8 mouse cellular contexts compared by ENCODE assay signal in the genomic region with DNA sequence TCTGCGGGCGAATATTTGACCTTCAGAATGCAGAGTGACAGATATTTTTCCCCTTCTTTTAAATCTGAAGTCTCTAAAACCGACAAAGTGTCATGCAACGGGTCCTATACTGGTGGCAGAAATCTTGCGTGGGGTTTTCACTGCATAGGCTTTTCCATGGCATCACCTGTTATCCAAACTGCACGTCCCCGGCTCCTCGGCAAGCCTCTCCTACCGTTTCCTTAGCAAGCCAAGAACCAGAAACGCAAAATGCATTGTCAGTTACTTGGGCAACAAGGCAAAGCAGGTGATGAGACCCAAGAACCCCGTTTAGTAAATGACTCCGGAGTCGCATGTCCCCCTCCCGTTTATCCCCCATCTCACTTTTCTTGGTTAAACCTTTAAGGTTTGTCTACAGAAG. TPM values are rescaled to one million over a fixed set of nuclear protein-coding genes. Genes with fewer than 3 reads are reported as not detected.
DNase-seq lines count a peak whose midpoint lies in the region; ATAC-seq and TF ChIP-seq lines count a peak whose summit lies in the region.

No protein-coding gene starts in this region.

- H3K4me1 ChIP-seq in heart, embryonic 16.5 days (ENCODE audit: control insufficient read depth, insufficient read depth, low read length) = peaks cover 20% of the 10 kb centered on the region
- H3K4me1 ChIP-seq in ES-Bruce4 (ENCODE audit: control insufficient read depth, insufficient read depth, low read length) = peaks cover 1% of the 10 kb centered on the region
- peaks cover 29% of the 10 kb centered on the region for H3K4me1 ChIP-seq in liver, embryonic 11.5 days (replicated peaks; ENCODE audit: control insufficient read depth, insufficient read depth, low read length)

- intact Hi-C loops in heart, postnatal 36 days (cut with DNase I) = loop anchor here (2.0 kb wide), 2 partner anchors 44 to 74 kb away; no protein-coding TSS in a partner anchor
- intact Hi-C loops in left cerebral cortex, postnatal 4 days (cut with DNase I) = no loop called here

- WGBS in heart, embryonic 16.5 days = 4% methylated on average over 14 of the region's 14 CpGs
- 6% methylated on average over 14 of the region's 14 CpGs for WGBS in liver, embryonic 11.5 days

- H3K4me3 ChIP-seq in heart, embryonic 16.5 days (ENCODE audit: low read length) = peak overlapping the region; percentile 86
- H3K4me3 ChIP-seq in ES-Bruce4 (ENCODE audit: low read depth, low read length) = peak overlapping the region; percentile 91
- peak overlapping the region; percentile 87 for H3K4me3 ChIP-seq in liver, embryonic 11.5 days (ENCODE audit: low read depth, low read length)

- H3K36me3 ChIP-seq in heart, embryonic 16.5 days (ENCODE audit: control insufficient read depth, insufficient read depth) = no peaks in the 10 kb centered on the region
- no peaks in the 10 kb centered on the region for H3K36me3 ChIP-seq in ES-Bruce4 (ENCODE audit: control insufficient read depth, insufficient read depth, low read length, poor library complexity, severe bottlenecking)
- H3K36me3 ChIP-seq in liver, embryonic 11.5 days (ENCODE audit: control insufficient read depth, insufficient read depth, low read length) = no peaks in the 10 kb centered on the region

- DNase-seq in heart, postnatal 36 days = no peak
- DNase-seq in liver, embryonic 11.5 days (ENCODE audit: low spot score) = peak; percentile 45
- no peak for DNase-seq in gastrocnemius, adult 18-20 months (ENCODE audit: low spot score)
- DNase-seq in embryo, embryonic 10 days (ENCODE audit: low spot score) = no peak
- no peak for DNase-seq in left cerebral cortex, postnatal 4 days

- no peak for TF ChIP-seq EP300 in ES-Bruce4 (IDR thresholded peaks at IDR 0.05; ENCODE audit: insufficient read depth, low read depth, low read length)

- no peaks in the 10 kb centered on the region for H3K27me3 ChIP-seq in heart, embryonic 16.5 days (ENCODE audit: control insufficient read depth, insufficient read depth, low read length)
- no peaks in the 10 kb centered on the region for H3K27me3 ChIP-seq in ES-Bruce4 (ENCODE audit: control insufficient read depth, insufficient read depth, low read length, poor library complexity, severe bottlenecking)
- H3K27me3 ChIP-seq in liver, embryonic 11.5 days (replicated peaks; ENCODE audit: control insufficient read depth, insufficient read depth, low read length) = no peaks in the 10 kb centered on the region

- peak overlapping the region; percentile 89 for H3K9ac ChIP-seq in heart, embryonic 16.5 days (ENCODE audit: low read length)
- H3K9ac ChIP-seq in ES-Bruce4 (ENCODE audit: low read depth, poor library complexity, severe bottlenecking) = peak overlapping the region; percentile 87
- H3K9ac ChIP-seq in liver, embryonic 11.5 days (ENCODE audit: low read depth, low read length) = peak overlapping the region; percentile 86

- H3K27ac ChIP-seq in heart, embryonic 16.5 days (ENCODE audit: low read length) = peak overlapping the region; percentile 93
- H3K27ac ChIP-seq in ES-Bruce4 (ENCODE audit: insufficient read depth, low read length) = no peak overlapping the region
- H3K27ac ChIP-seq in liver, embryonic 11.5 days (ENCODE audit: low read depth, low read length) = peak overlapping the region; percentile 93

- peak overlapping the region; percentile 94 for H3K4me2 ChIP-seq in heart, embryonic 16.5 days (ENCODE audit: low read depth, low read length)
- peak overlapping the region; percentile 84 for H3K4me2 ChIP-seq in liver, embryonic 11.5 days

- no peak for ATAC-seq in heart, embryonic 16.5 days (replicated peaks; ENCODE audit: extremely low read depth, insufficient read depth, low FRiP score)
- 0 out of 2 replicates have a peak, but pooled peaks have one; percentile 9 for ATAC-seq in erythroblast, adult 5-6 weeks (replicated peaks; ENCODE audit: low FRiP score, poor library complexity, severe bottlenecking)
- ATAC-seq in liver, embryonic 11.5 days (replicated peaks; ENCODE audit: low FRiP score) = no peak

- H3K9me3 ChIP-seq in heart, embryonic 16.5 days (replicated peaks; ENCODE audit: control insufficient read depth, low read length) = no peaks in the 10 kb centered on the region
- H3K9me3 ChIP-seq in ES-Bruce4 (replicated peaks; ENCODE audit: control insufficient read depth, insufficient read depth, low read length, poor library complexity, severe bottlenecking) = peaks cover 5% of the 10 kb centered on the region; the same call in 1 of the 2 replicates
- no peaks in the 10 kb centered on the region for H3K9me3 ChIP-seq in liver, embryonic 11.5 days (ENCODE audit: control insufficient read depth, low read length)

- no peak for TF ChIP-seq CTCF in ES-Bruce4 (IDR thresholded peaks at IDR 0.05; ENCODE audit: low read depth, low read length)

- no peak for TF ChIP-seq POLR2A in ES-Bruce4 (IDR thresholded peaks at IDR 0.05; ENCODE audit: insufficient read depth, low read length)

RNA-seq across cellular contexts. Expression of gene D5Ertd579e, which starts 0.8 kb away (rescaled TPM):
- 23.0 and 27.1 TPM in 2 replicates for polyA plus RNA-seq in heart, embryonic 16.5 days (2015; fragmentation: Nextera tagmentation; extraction: Ambion mirVana)
- 10 to 100 TPM; 75.5 to 90.6 TPM for total RNA-seq in heart, postnatal 36 days (2021)
- polyA plus RNA-seq in ES-Bruce4 (2011; ENCODE audit: insufficient read depth, insufficient read length, low read depth, missing spikeins) = 44.1 and 44.8 TPM in 2 replicates
- 121 and 122 TPM in 2 replicates for total RNA-seq in erythroblast, adult 5-6 weeks (2015; ENCODE audit: low replicate concordance)
- 221 and 226 TPM in 2 replicates for total RNA-seq in erythroblast, adult 5-6 weeks (2017; ENCODE audit: low replicate concordance)
- polyA plus RNA-seq in liver, embryonic 11.5 days (2014; fragmentation: Nextera tagmentation; extraction: Ambion mirVana) = 19.3 TPM in 2 replicates
- total RNA-seq in gastrocnemius, adult 18-20 months (2021) = 10 to 100 TPM; 88.1 to 91.1 TPM
- 10 to 100 TPM; 82.6 to 89.0 TPM for total RNA-seq in left cerebral cortex, postnatal 4 days (2021)

RNA-seq across cellular contexts. Expression of gene Bloc1s4, which starts 53.4 kb away (rescaled TPM):
- polyA plus RNA-seq in heart, embryonic 16.5 days (2015; fragmentation: Nextera tagmentation; extraction: Ambion mirVana) = 21.0 and 21.4 TPM in 2 replicates
- 10 to 100 TPM; 10.3 to 14.2 TPM for total RNA-seq in heart, postnatal 36 days (2021)
- 8.6 and 9.7 TPM in 2 replicates for polyA plus RNA-seq in ES-Bruce4 (2011; ENCODE audit: insufficient read depth, insufficient read length, low read depth, missing spikeins)
- 2.3 TPM in 2 replicates for total RNA-seq in erythroblast, adult 5-6 weeks (2015; ENCODE audit: low replicate concordance)
- 8.3 and 10.0 TPM in 2 replicates for total RNA-seq in erythroblast, adult 5-6 weeks (2017; ENCODE audit: low replicate concordance)
- 29.1 and 30.0 TPM in 2 replicates for polyA plus RNA-seq in liver, embryonic 11.5 days (2014; fragmentation: Nextera tagmentation; extraction: Ambion mirVana)
- 10 to 100 TPM in 1 of 2 experiments, 1 to 10 TPM in 1; 9.4 to 10.1 TPM for total RNA-seq in gastrocnemius, adult 18-20 months (2021)
- 10 to 100 TPM; 15.2 to 17.5 TPM for total RNA-seq in left cerebral cortex, postnatal 4 days (2021)
